Mouse (Mus musculus) myocyte (in vitro differentiated cells): ENCODE results near the gene Pias3.

Experiments
- E2F4 ChIP-seq: IDR thresholded peaks from one replicate; pipeline ENCODE4 v1.6.1; 2011; ENCODE audit warnings: mild to moderate bottlenecking, control low read depth, moderate library complexity; ENCODE audit not compliant: insufficient read depth
- MAX ChIP-seq: IDR thresholded peaks from one replicate; pipeline ENCODE4 v1.6.1; 2011; ENCODE audit warnings: low read depth, mild to moderate bottlenecking, control low read depth
- MYOG ChIP-seq, 3 experiments: IDR thresholded peaks; one replicate each; pipeline ENCODE4 v1.6.1; 2011; ENCODE audit warnings: control low read depth in 2 of 3, low read depth in 2 of 3, mild to moderate bottlenecking in 2 of 3; ENCODE audit not compliant: insufficient read length in 2 of 3, control insufficient read depth in 1 of 3, insufficient read depth in 1 of 3
- POLR2A ChIP-seq: IDR thresholded peaks from one replicate; pipeline ENCODE4 v1.6.1; 2011; ENCODE audit warnings: low read depth, mild to moderate bottlenecking, control low read depth, moderate library complexity; ENCODE audit not compliant: insufficient read length
- REST ChIP-seq: IDR thresholded peaks from one replicate; pipeline ENCODE4 v1.6.1; 2011; ENCODE audit warnings: mild to moderate bottlenecking, control low read depth, moderate library complexity; ENCODE audit not compliant: insufficient read depth, insufficient read length
- USF1 ChIP-seq: IDR thresholded peaks from one replicate; pipeline ENCODE4 v1.6.1; 2011; ENCODE audit warnings: low read depth, mild to moderate bottlenecking, control low read depth, moderate library complexity

DNA sequence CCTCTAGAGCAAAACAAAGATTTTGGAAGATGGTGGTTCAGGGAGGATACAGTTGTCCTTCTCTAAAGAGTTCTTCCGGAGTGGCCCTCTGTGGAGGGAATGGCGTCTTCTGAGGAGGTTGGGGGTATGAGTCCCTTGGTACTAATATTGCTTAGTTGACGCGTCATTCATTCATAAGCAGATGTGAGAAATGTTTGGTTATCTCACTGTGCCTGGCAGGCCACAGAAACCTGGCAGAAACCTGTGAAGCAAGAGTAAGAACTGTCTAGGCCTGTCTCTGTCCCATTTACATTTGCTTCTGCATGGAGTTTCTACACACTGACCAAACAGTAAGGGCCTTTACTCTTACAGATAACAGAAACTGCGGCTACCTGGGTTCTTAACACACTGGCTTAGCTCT, 24.7 kb upstream of the Pias3 start:
- TF ChIP-seq E2F4 (no peak), POLR2A (no peak), REST (no peak), MAX (no peak), MYOG (IDR thresholded peaks at IDR 0.05; ENCODE audit: control insufficient read depth in 1 of 3, insufficient read depth in 1 of 3, insufficient read length in 2 of 3, low read depth in 2 of 3) (no peak), USF1 (no peak)
